Mouse (Mus musculus): ENCODE measurements around the gene Wfdc11. TPM values are rescaled to one million over a fixed set of nuclear protein-coding genes. Genes with fewer than 3 reads are reported as not detected.

Gene Wfdc11
- polyA plus RNA-seq, 1 experiment from 2014 or later, result not detected

GRCm38 (mm10) chr2:164656483-164656882, 17.4 kb downstream of the Wfdc11 start, which contains the start of gene Wfdc9:
Gene Wfdc9, minus strand, starts transcription at chr2:164656583.
- Histone ChIP-seq H3K9ac (ENCODE audit: low read depth, low read length) (no peak within 1 kb of the TSS), H3K4me2 (ENCODE audit: low read depth, low read length) (no peak within 1 kb of the TSS), H3K27ac (ENCODE audit: low read length) (no peak within 1 kb of the TSS), H3K4me1 (ENCODE audit: control insufficient read depth, low read depth, low read length) (no peaks in the 10 kb centered on the region), H3K4me3 (ENCODE audit: low read depth, low read length) (no peak within 1 kb of the TSS), H3K27me3 (ENCODE audit: control insufficient read depth, insufficient read depth, low read depth, low read length) (no peaks in the 10 kb centered on the region), H3K9me3 (replicated peaks; ENCODE audit: control insufficient read depth, low read length) (no peaks in the 10 kb centered on the region), H3K36me3 (ENCODE audit: control insufficient read depth, insufficient read depth) (no peaks in the 10 kb centered on the region)
- WGBS (ENCODE audit: insufficient replicate concordance), result 59% methylated on average over 9 of the region's 9 CpGs
- ATAC-seq (ENCODE audit: low read depth), result no peak

- Histone ChIP-seq H3K9me3 (replicated peaks; ENCODE audit: control insufficient read depth, low read length) (no peaks in the 10 kb centered on the region), H3K4me3 (ENCODE audit: low read depth, low read length) (no peak within 1 kb of the TSS), H3K9ac (ENCODE audit: low read depth, low read length) (no peak within 1 kb of the TSS), H3K4me1 (ENCODE audit: control insufficient read depth, low read depth, low read length) (no peaks in the 10 kb centered on the region), H3K27me3 (ENCODE audit: control insufficient read depth, insufficient read depth, low read depth, low read length) (no peaks in the 10 kb centered on the region), H3K27ac (ENCODE audit: low read length) (no peak within 1 kb of the TSS), H3K4me2 (ENCODE audit: low read depth, low read length) (no peak within 1 kb of the TSS), H3K36me3 (ENCODE audit: control insufficient read depth, insufficient read depth) (no peaks in the 10 kb centered on the region)
- 9% methylated on average over 11 of the region's 11 CpGs for WGBS (ENCODE audit: insufficient replicate concordance)
- no peak for ATAC-seq (ENCODE audit: low read depth)
These were observed 18.0 kb downstream of the Wfdc11 start, which contains the start of gene Wfdc10 for GRCm38 (mm10) chr2:164655858-164656257. Gene Wfdc10, plus strand, starts transcription at chr2:164656046.

- Histone ChIP-seq H3K9me3 (replicated peaks; ENCODE audit: control insufficient read depth, low read length) (no peaks in the 10 kb centered on the region), H3K36me3 (ENCODE audit: control insufficient read depth, insufficient read depth) (no peaks in the 10 kb centered on the region), H3K27ac (ENCODE audit: low read length) (no peak overlapping the region), H3K4me1 (ENCODE audit: control insufficient read depth, low read depth, low read length) (no peaks in the 10 kb centered on the region), H3K9ac (ENCODE audit: low read depth, low read length) (no peak overlapping the region), H3K4me2 (ENCODE audit: low read depth, low read length) (no peak overlapping the region), H3K27me3 (ENCODE audit: control insufficient read depth, insufficient read depth, low read depth, low read length) (no peaks in the 10 kb centered on the region), H3K4me3 (ENCODE audit: low read depth, low read length) (no peak overlapping the region)
- WGBS (ENCODE audit: insufficient replicate concordance), result 64% methylated on average over 13 of the region's 13 CpGs
- no peak for ATAC-seq (ENCODE audit: low read depth)
These were observed 31.8 kb downstream of the Wfdc11 start for GRCm38 (mm10) chr2:164641881-164642673.

- no peak overlapping the region for H3K9ac ChIP-seq (ENCODE audit: low read depth, low read length)
- WGBS (ENCODE audit: insufficient replicate concordance), result 23% methylated on average over 7 of the region's 7 CpGs
- ATAC-seq (ENCODE audit: low read depth), result no peak
- no peaks in the 10 kb centered on the region for H3K9me3 ChIP-seq (replicated peaks; ENCODE audit: control insufficient read depth, low read length)
- H3K36me3 ChIP-seq (ENCODE audit: control insufficient read depth, insufficient read depth), result no peaks in the 10 kb centered on the region
- no peaks in the 10 kb centered on the region for H3K27me3 ChIP-seq (ENCODE audit: control insufficient read depth, insufficient read depth, low read depth, low read length)
- no peak overlapping the region for H3K4me2 ChIP-seq (ENCODE audit: low read depth, low read length)
- H3K4me1 ChIP-seq (ENCODE audit: control insufficient read depth, low read depth, low read length), result no peaks in the 10 kb centered on the region
- no peak overlapping the region for H3K4me3 ChIP-seq (ENCODE audit: low read depth, low read length)
- H3K27ac ChIP-seq (ENCODE audit: low read length), result no peak overlapping the region
These were observed 32.8 kb downstream of the Wfdc11 start for GRCm38 (mm10) chr2:164641129-164641528.

- no peak within 1 kb of the TSS for H3K4me3 ChIP-seq (ENCODE audit: low read depth, low read length)
- H3K36me3 ChIP-seq (ENCODE audit: control insufficient read depth, insufficient read depth), result no peaks in the 10 kb centered on the region
- H3K27me3 ChIP-seq (ENCODE audit: control insufficient read depth, insufficient read depth, low read depth, low read length), result no peaks in the 10 kb centered on the region
- 55% methylated on average over 3 of the region's 3 CpGs for WGBS (ENCODE audit: insufficient replicate concordance)
- ATAC-seq (ENCODE audit: low read depth), result no peak
- H3K4me1 ChIP-seq (ENCODE audit: control insufficient read depth, low read depth, low read length), result no peaks in the 10 kb centered on the region
- H3K27ac ChIP-seq (ENCODE audit: low read length), result no peak within 1 kb of the TSS
- H3K9me3 ChIP-seq (replicated peaks; ENCODE audit: control insufficient read depth, low read length), result no peaks in the 10 kb centered on the region
- H3K4me2 ChIP-seq (ENCODE audit: low read depth, low read length), result no peak within 1 kb of the TSS
- no peak within 1 kb of the TSS for H3K9ac ChIP-seq (ENCODE audit: low read depth, low read length)
These were observed 35.2 kb downstream of the Wfdc11 start, which contains the start of gene Wfdc16 for GRCm38 (mm10) chr2:164638696-164639095. Gene Wfdc16, minus strand, starts transcription at chr2:164638796.

- no peaks in the 10 kb centered on the region for H3K27me3 ChIP-seq (ENCODE audit: control insufficient read depth, insufficient read depth, low read depth, low read length)
- H3K9ac ChIP-seq (ENCODE audit: low read depth, low read length), result no peak overlapping the region
- 72% methylated on average over 9 of the region's 9 CpGs for WGBS (ENCODE audit: insufficient replicate concordance)
- no peaks in the 10 kb centered on the region for H3K36me3 ChIP-seq (ENCODE audit: control insufficient read depth, insufficient read depth)
- H3K4me2 ChIP-seq (ENCODE audit: low read depth, low read length), result no peak overlapping the region
- no peak overlapping the region for H3K4me3 ChIP-seq (ENCODE audit: low read depth, low read length)
- ATAC-seq (ENCODE audit: low read depth), result no peak
- no peak overlapping the region for H3K27ac ChIP-seq (ENCODE audit: low read length)
- no peaks in the 10 kb centered on the region for H3K4me1 ChIP-seq (ENCODE audit: control insufficient read depth, low read depth, low read length)
- no peaks in the 10 kb centered on the region for H3K9me3 ChIP-seq (replicated peaks; ENCODE audit: control insufficient read depth, low read length)
These were observed 38.6 kb downstream of the Wfdc11 start for GRCm38 (mm10) chr2:164635266-164635665.

GRCm38 (mm10) chr2:164621775-164622174, 52.1 kb downstream of the Wfdc11 start:
- Histone ChIP-seq H3K4me2 (ENCODE audit: low read depth, low read length) (no peak overlapping the region), H3K27me3 (ENCODE audit: control insufficient read depth, insufficient read depth, low read depth, low read length) (no peaks in the 10 kb centered on the region), H3K36me3 (ENCODE audit: control insufficient read depth, insufficient read depth) (no peaks in the 10 kb centered on the region), H3K4me3 (ENCODE audit: low read depth, low read length) (no peak overlapping the region), H3K9me3 (replicated peaks; ENCODE audit: control insufficient read depth, low read length) (no peaks in the 10 kb centered on the region), H3K4me1 (ENCODE audit: control insufficient read depth, low read depth, low read length) (no peaks in the 10 kb centered on the region), H3K9ac (ENCODE audit: low read depth, low read length) (no peak overlapping the region), H3K27ac (ENCODE audit: low read length) (no peak overlapping the region)
- WGBS (ENCODE audit: insufficient replicate concordance), result 52% methylated on average over 4 of the region's 4 CpGs
- ATAC-seq (ENCODE audit: low read depth), result no peak

GRCm38 (mm10) chr2:164619050-164619449, 54.8 kb downstream of the Wfdc11 start:
- H3K4me3 ChIP-seq (ENCODE audit: low read depth, low read length), result no peak overlapping the region
- 66% methylated on average over 5 of the region's 5 CpGs for WGBS (ENCODE audit: insufficient replicate concordance)

GRCm38 (mm10) chr2:164615386-164615785, 58.5 kb downstream of the Wfdc11 start:
- 65% methylated on average over 3 of the region's 3 CpGs for WGBS (ENCODE audit: insufficient replicate concordance)

More at GRCm38 (mm10) chr2:164619050-164619449, 54.8 kb downstream of the Wfdc11 start:
- no peaks in the 10 kb centered on the region for H3K9me3 ChIP-seq (replicated peaks; ENCODE audit: control insufficient read depth, low read length)
- H3K27me3 ChIP-seq (ENCODE audit: control insufficient read depth, insufficient read depth, low read depth, low read length), result no peaks in the 10 kb centered on the region
- no peaks in the 10 kb centered on the region for H3K4me1 ChIP-seq (ENCODE audit: control insufficient read depth, low read depth, low read length)
- no peak overlapping the region for H3K9ac ChIP-seq (ENCODE audit: low read depth, low read length)
- no peaks in the 10 kb centered on the region for H3K36me3 ChIP-seq (ENCODE audit: control insufficient read depth, insufficient read depth)
- H3K4me2 ChIP-seq (ENCODE audit: low read depth, low read length), result no peak overlapping the region
- H3K27ac ChIP-seq (ENCODE audit: low read length), result no peak overlapping the region
- no peak for ATAC-seq (ENCODE audit: low read depth)

More at GRCm38 (mm10) chr2:164615386-164615785, 58.5 kb downstream of the Wfdc11 start:
- no peak overlapping the region for H3K9ac ChIP-seq (ENCODE audit: low read depth, low read length)
- H3K4me1 ChIP-seq (ENCODE audit: control insufficient read depth, low read depth, low read length), result no peaks in the 10 kb centered on the region
- H3K27me3 ChIP-seq (ENCODE audit: control insufficient read depth, insufficient read depth, low read depth, low read length), result no peaks in the 10 kb centered on the region
- no peak overlapping the region for H3K4me2 ChIP-seq (ENCODE audit: low read depth, low read length)
- no peak for ATAC-seq (ENCODE audit: low read depth)
- H3K36me3 ChIP-seq (ENCODE audit: control insufficient read depth, insufficient read depth), result no peaks in the 10 kb centered on the region
- no peak overlapping the region for H3K27ac ChIP-seq (ENCODE audit: low read length)
- H3K9me3 ChIP-seq (replicated peaks; ENCODE audit: control insufficient read depth, low read length), result no peaks in the 10 kb centered on the region
- no peak overlapping the region for H3K4me3 ChIP-seq (ENCODE audit: low read depth, low read length)
